Mouse (Mus musculus): Measurements from ENCODE around the gene Bbox1.

The Bbox1 gene

GRCm38 (mm10) chr2:110314509-110315155 lies at the start of gene Bbox1:
Bbox1 (minus strand) TSS chr2:110314560.
- no peak for DNase-seq (ENCODE audit: low spot score)

DNA sequence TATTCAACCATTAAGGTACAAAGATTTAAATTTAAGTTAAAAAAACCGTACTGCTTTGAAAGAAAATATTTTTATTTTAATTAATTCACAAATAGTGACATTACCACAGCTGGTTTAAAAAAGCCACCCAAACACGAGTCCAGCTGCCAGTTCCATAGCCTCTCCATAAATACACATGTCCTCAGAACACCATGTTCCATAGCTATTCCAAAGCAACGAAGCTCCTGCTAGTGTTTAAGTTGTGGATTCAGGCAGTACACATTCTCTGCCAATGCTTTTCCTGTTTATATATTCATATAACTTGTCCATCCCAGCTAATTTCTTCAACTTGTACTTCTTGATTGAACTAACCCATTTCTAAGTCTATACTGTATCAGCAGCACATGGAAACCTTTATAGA lies 49.5 kb upstream of the Bbox1 start:
- no peak for DNase-seq (ENCODE audit: low spot score)

DNA sequence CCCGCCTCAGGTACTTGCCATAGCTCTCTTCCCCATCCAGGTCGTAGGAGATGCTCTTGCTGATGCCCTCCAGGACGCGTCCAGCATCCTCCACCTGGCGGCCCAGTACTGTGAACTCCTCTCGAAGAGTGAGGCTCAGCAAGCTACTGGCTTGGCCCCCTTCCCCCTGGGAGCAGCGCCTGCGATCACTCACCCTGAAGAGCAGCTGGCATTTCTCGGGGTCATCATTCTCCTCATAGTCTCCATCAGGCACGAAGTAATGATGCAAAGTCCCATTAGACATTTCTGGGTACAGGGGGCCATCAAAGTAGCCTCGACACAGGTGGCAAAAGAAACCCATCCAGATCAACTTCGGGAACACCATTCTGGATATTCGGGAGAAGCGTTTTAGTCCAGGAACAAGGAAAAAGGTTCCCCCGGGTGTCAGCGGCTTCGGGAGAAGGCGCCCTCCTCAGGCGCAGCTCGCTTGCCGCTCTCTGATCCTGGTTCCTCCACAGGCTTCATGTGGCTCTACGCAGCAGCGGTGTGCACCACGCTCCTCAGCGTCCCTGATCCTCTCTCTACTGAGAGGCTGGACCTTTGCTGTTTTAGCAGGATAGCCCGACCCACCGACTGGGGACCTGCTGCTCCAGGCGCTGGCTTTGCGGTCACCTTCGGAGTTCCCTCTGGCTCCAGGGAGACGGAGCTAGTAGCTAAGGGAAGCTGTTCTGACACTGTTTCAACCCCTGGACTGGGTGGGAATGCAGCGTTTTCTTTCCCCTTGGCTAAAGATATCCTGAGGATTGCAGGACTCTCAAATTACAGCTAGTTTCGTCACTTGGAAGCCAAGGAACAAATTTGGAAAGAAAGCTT lies 48.3 kb upstream of the Bbox1 start, which contains the start of gene Fibin:
Fibin (minus strand) TSS at position 752 of the 852 bp plus-strand sequence.
- no peak for DNase-seq (ENCODE audit: low spot score)

DNA sequence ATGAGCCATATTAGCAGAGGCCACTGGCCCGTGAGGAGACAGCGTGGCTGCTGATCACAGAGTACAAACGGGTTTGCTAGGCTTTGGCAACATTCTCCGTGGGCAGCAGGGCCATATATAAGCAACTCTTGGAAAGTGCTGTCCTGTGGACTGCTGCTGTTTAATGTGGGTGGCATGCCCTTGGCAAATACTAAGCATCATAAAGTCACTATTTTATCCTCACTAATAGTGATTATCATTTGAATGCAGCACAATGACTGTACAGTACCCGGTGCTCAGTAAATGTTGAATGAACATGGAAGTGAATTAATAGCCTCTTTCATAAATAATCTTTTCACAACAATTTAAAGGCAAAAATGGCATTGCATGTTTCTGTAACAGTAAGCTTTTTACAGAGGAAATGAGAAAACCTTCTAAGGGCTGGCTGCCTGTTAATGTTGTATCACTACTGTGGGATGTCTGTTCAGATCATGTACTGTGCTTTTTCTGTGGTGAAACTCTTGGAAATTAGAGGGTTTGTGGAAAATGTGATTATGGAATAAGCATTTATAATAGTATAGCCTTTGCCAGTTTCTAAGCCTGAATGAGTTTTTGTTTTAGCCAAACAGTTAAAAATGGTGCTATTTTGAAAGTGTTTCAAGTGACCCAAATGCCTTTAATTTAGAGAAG lies 39.1 kb upstream of the Bbox1 start:
- DNase-seq (ENCODE audit: low spot score), result no peak

- DNase-seq (ENCODE audit: low spot score), result no peak
Measured at GRCm38 (mm10) chr2:110351843-110352251, 37.5 kb upstream of the Bbox1 start.

- DNase-seq (ENCODE audit: low spot score), result no peak
Measured at GRCm38 (mm10) chr2:110351406-110351805, 37.0 kb upstream of the Bbox1 start.

DNA sequence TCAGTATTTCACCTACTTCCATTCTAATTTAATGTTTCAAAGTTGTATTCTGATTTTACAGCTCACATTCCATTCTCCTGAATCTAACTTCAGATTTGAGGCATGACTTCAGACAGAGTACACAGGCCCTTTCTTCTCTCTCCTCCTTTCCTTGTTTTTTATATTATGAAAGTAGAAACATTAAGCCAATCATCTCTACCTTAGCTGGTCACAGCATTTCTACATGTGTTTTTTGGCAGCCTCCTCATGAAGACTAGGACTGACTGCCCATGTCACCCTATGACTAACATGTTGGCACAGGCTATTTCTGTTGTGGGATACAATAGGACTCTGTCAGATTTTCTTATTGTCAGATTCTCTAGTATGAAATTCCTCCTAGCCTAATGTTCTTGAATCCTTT lies 14.6 kb upstream of the Bbox1 start:
- DNase-seq (ENCODE audit: low spot score), result no peak

- no peak for DNase-seq (ENCODE audit: low spot score)
Measured at GRCm38 (mm10) chr2:110319949-110320348, 5.6 kb upstream of the Bbox1 start.

GRCm38 (mm10) chr2:110319266-110319665 lies 4.9 kb upstream of the Bbox1 start:
- DNase-seq (ENCODE audit: low spot score), result no peak

DNA sequence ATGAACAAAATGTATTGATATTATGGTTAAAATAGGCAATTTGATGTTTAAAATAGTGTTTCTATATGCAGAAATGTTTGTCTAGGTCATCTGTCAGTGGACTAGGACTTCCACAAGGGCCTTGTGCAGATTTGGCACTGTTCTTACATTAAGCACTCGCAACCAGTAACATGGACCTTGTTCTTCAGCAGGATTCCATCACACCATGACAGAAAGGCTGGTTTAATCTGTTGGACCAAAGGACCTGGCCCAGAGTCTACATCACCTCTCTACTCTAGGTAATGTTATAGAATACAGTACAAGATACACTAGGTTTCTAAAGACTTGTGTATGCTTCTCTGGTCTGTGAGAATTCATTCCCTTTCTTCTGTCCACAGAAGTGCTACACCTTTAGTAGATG lies 4.4 kb upstream of the Bbox1 start:
- no peak for DNase-seq (ENCODE audit: low spot score)

- DNase-seq (ENCODE audit: low spot score), result no peak
Measured at GRCm38 (mm10) chr2:110316116-110316883, 1.9 kb upstream of the Bbox1 start.

GRCm38 (mm10) chr2:110314074-110314473 lies 286 bp downstream of the Bbox1 start:
- DNase-seq (ENCODE audit: low spot score), result no peak

DNA sequence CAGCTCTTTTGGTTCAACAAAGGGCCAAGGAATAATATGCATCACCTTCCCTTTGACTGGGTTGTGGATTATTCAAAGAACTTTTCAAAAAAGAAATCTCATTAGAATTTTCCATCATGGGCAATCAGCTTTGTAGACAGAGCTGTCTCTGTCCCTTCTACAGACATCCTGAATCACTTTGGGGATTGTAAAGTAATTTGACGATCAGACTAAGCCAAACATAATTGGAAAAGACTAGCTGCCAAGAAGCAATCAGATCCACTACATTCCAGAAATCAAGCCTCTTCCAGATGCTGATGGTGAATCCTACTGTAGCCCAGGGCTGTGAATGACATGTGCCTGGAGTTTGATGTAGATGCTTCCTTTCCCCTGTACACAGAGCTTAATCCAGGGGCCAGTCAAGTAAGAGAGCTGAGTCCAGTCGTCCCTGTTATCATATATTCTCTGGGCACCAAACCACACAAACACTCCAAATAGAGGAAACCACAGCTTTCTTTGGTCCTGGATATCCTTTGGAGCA lies 995 bp downstream of the Bbox1 start:
- DNase-seq (ENCODE audit: low spot score), result no peak

GRCm38 (mm10) chr2:110305358-110306283 lies 8.7 kb downstream of the Bbox1 start:
- DNase-seq (ENCODE audit: low spot score), result no peak

GRCm38 (mm10) chr2:110302261-110302660 lies 12.1 kb downstream of the Bbox1 start:
- no peak for DNase-seq (ENCODE audit: low spot score)

DNA sequence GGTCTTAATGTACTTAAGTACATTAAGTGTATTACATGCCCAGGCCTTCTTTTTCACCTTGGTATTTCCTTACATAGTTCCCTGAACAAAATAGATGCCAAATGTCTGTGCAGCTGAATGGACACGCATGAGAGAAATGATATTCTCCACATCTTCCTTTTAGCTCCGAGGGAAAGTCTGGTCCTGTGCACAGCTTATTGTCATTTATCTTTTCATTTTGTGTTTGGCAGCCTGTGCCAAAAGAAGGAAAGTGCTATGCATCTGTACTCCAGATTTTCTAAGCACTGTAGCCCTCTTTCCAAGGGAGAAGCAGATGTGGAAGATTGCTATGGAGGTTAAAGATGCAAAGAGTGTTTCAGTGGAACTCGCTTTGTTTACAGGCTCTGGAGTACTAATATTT lies 13.0 kb downstream of the Bbox1 start:
- DNase-seq (ENCODE audit: low spot score), result no peak

GRCm38 (mm10) chr2:110294927-110295326 lies 19.4 kb downstream of the Bbox1 start:
- no peak for DNase-seq (ENCODE audit: low spot score)

DNA sequence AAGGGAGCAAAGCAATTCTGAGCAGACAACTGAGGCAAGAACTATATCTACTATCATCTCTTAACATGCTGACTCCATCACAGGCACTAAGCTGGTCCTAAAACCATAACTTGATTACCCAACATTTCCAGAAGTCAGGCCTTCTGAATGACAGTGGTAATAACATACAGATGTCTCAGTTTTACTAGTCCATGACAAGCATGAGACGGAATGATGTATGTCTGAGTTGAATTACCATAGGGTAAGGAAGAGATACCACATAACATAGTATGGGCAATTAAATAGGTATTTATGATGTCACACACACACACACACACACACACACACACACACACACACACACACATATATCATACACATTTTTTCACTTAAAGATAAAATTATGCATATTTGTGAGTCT lies 26.4 kb downstream of the Bbox1 start:
- DNase-seq (ENCODE audit: low spot score), result no peak

GRCm38 (mm10) chr2:110285829-110286504 lies 28.4 kb downstream of the Bbox1 start:
- no peak for DNase-seq (ENCODE audit: low spot score)

- no peak for DNase-seq (ENCODE audit: low spot score)
Measured at GRCm38 (mm10) chr2:110275424-110275823, 38.9 kb downstream of the Bbox1 start.
